Mouse (Mus musculus) megakaryocyte-erythroid progenitor cell, adult 5-6 weeks (primary cell): ENCODE data around the gene Plch2. TPM values are rescaled to one million over a fixed set of nuclear protein-coding genes. Genes with fewer than 3 reads are reported as not detected.

ENCODE experiments used
- ATAC-seq: replicated peaks from 2 replicates; pipeline ENCODE4 v1.8.0; 2016; ENCODE audit warnings: mild to moderate bottlenecking, inconsistent platforms; ENCODE audit not compliant: severe bottlenecking, poor library complexity, low FRiP score, low TSS enrichment
- total RNA-seq, 2 experiments: library from RNA; stranded (forward) in 1 of 2; stranded (reverse) in 1 of 2; fragments of 200-1000, 215-1000 nt in 1 of 2; fragments of >200 nt in 1 of 2; fragmentation: Nextera tagmentation in 1 of 2; gene quantifications; 2 replicates each; pipeline ENCODE4 v1.2.3; 2014 to 2017

Plch2 gene
- total RNA-seq, 2 experiments from 2014 or later: 0.33 TPM; not detected in 1

DNA sequence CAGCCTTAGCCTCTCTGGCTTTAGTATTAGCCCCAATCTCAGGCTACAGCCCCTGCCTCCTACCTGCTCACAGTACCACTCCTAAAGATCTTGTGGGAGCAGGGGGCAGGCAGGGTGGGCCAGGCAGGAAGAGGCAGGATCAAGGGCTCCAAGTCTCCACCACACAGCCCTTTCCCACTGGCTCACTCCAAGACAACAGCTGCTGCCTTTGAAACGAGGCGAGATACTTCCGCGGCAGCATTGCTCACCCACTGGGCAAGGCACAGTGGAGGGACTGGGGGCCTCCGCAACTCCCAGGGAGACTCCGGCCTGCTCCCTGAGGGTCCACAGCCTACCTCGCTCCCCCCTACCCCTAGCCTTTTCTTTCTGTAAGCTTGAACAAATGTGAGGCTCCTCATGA is 22.4 kb downstream of the Plch2 start:
- no peak for ATAC-seq

GRCm38 (mm10) chr4:155033115-155033514 is 23.5 kb downstream of the Plch2 start:
- ATAC-seq: no peak

DNA sequence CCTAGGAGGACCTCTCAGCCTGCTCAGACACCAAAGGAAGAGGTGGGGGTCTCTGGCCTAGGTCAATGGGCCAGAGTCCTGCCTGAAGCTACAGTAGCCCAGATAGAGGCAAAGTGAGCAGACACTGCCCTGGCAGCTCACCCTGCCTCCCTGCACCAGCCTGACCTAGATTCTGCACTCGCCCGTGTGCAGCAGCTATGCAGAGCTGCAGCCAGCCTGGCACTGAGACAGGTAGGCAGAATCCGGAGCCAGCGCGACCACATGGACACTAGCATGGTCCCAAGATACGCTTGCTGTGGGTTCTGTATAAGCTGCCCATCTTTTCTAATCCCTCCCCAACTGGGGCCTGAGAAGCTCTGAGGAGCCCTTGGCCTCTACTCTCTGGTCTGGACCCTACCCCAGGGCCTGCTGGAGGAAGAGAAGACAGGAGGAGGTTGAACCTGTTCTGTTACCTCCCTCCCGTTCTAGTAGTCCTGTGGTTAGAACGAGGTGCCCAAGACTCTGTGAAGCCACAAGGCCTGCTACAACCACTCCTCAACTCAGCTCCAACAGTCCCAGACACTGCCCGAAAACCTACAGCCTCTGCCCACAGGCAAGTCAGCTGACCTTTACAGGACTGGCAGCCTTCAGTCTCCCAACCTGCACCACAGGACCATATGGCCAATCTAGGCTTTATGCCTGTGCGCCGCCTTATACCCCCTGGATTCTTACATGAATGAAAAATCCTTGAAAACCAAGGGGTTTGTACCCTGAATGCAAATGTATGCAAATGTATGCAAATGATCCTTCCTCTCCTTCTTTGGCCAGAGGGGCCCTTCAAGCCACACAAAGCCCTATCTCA is 32.2 kb downstream of the Plch2 start:
- no peak for ATAC-seq

- ATAC-seq: no peak
Observed at GRCm38 (mm10) chr4:155022228-155022855, 34.2 kb downstream of the Plch2 start.

- no peak for ATAC-seq
Observed at GRCm38 (mm10) chr4:155020813-155021212, 35.8 kb downstream of the Plch2 start.

DNA sequence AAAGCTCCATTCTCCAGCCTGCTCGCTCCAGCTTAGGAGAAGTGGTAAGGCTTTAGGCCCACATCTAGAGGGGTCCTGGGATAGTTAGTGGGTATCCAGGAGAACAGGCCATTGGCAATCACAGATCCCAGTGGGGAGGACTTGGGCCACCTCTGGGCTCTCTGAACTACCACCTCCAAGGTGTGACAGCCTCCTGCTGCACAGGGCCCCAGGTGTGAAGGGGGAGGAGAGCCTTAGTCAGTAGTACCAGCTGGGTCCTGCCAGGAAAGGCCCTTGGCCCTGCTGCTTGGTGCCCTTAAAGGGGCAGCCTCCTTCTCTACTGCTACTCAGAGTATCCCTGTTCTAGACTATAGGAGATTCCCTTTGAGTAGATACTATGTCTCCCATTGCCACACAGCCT is 36.4 kb downstream of the Plch2 start:
- ATAC-seq: no peak

DNA sequence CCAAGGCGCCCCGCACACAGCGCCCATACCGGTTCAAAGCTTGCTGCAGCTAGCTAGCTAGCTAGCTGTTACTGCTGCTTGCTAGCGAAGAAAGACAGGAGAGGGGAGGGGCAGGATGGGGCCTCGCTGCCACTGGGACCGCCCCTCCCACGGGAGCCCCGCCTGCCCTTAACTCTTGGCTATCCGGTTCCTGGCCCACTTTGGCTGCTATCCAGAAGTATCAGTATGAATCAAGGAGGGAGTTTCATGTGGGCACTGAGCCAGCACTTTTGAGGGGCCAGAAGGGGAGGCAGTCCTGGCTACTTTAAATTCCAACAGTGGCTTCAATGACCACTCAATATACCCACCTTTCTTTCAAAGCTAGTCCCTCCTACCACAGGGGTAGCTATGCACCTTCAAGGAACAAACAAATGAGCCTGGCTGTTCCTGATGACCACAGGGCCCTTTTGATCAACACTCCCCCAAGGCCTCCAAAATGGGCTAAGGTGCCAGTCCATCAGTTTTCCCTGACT is 37.2 kb downstream of the Plch2 start:
- 0 out of 2 replicates have a peak, but pooled peaks have one; percentile 50 for ATAC-seq

- ATAC-seq: peak; percentile 43; the same call in 1 of the 2 replicates
Observed at GRCm38 (mm10) chr4:155018601-155019335, 37.8 kb downstream of the Plch2 start.

- no peak for ATAC-seq
Observed at GRCm38 (mm10) chr4:155018066-155018465, 38.5 kb downstream of the Plch2 start.

- ATAC-seq: no peak
Observed at GRCm38 (mm10) chr4:155017253-155017878, 39.2 kb downstream of the Plch2 start.

GRCm38 (mm10) chr4:155016807-155017206 is 39.8 kb downstream of the Plch2 start:
- ATAC-seq: no peak

- ATAC-seq: no peak
Observed at GRCm38 (mm10) chr4:155015550-155015949, 41.0 kb downstream of the Plch2 start.

- no peak for ATAC-seq
Observed at GRCm38 (mm10) chr4:155014791-155015190, 41.8 kb downstream of the Plch2 start.

- no peak for ATAC-seq
Observed at GRCm38 (mm10) chr4:155014244-155014643, 42.3 kb downstream of the Plch2 start.

GRCm38 (mm10) chr4:155012788-155013187 is 43.8 kb downstream of the Plch2 start:
- ATAC-seq: peak; percentile 75

GRCm38 (mm10) chr4:155012115-155012514 is 44.5 kb downstream of the Plch2 start:
- no peak for ATAC-seq

DNA sequence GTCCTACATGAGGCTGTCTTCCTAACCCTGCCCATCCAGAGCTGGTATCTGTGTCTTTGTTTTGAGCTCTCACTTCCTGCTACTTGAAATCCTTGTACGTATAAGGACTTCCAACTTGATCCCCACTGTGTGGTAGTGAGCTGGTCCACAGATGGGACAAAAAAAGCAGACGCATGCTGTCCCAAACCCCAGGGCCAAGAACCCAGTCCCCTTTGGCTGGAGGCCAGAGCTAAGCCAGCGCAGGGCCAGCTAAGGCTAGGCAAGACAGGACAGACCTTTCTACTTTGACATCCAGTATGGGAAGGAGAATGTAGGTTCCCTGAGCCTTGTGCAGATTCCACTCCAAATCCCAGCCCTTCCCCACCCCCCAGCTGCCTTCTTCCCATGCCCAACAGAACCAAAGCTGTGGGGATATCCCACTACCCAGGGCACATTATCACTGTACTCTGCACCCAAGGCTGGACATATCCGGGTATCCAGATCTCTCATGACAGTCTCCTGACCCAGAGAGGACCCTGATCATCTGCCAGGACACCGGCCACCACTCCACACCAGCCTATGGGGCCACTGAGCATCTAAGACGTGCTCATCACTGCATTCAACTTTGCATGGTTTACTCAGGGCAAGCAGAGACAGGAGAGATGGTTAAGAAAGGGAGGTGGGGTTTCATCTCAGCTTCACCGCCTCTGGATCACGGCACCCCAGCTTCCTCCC is 45.1 kb downstream of the Plch2 start:
- ATAC-seq: no peak

- ATAC-seq: no peak
Observed at GRCm38 (mm10) chr4:155010870-155011269, 45.7 kb downstream of the Plch2 start.

DNA sequence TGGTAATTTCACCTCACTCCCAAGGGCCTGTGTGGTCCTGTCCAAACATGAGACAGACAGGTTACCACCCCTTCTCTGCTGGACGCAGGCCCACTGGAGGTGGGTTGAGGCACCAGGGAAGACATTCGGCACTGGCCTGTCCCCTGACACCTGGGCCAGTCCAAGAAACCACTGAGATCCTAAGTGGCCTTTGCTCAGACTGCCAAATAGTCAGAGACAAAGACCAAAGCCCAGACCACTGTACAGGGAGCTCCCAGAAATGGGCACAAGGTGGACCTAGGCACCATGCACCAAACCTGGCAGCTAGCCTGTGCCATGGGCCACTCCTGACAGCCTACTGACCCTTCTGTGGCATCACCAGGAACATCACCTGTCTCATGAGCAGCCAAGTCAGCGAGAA is 47.4 kb downstream of the Plch2 start:
- ATAC-seq: no peak
